ENCODE assay signal across 12 mouse cellular contexts in genomic region chr5:136480541-136480940, GRCm38 (mm10).
DNase-seq lines count a peak whose midpoint lies in the region; ATAC-seq and TF ChIP-seq lines count a peak whose summit lies in the region.
"Had no signal": no experiment of that assay in that cellular context is flagged by ENCODE, and none has a peak within 500 bp of the region (broad histone marks: within the 10 kb centered on the region; RNA-seq: fewer than 3 reads in every experiment).

No protein-coding gene starts in this region.

- 88% methylated on average over 7 of the region's 7 CpGs for WGBS in kidney, embryonic 14.5 days

- no peak for TF ChIP-seq POLR2A in CH12.LX (IDR thresholded peaks at IDR 0.05; ENCODE audit: low read depth, low read length)
- no peak for TF ChIP-seq POLR2A in bone marrow macrophage, adult 2 months (IDR thresholded peaks at IDR 0.05; ENCODE audit: borderline replicate concordance, low read depth, low read length)

- no peak overlapping the region for H3K4me2 ChIP-seq in kidney, embryonic 14.5 days (replicated peaks; ENCODE audit: low read depth, low read length)
- H3K4me2 ChIP-seq in CH12.LX (ENCODE audit: insufficient read depth, low read depth, poor library complexity, severe bottlenecking): no peak overlapping the region; the same call in 1 of the 2 replicates
- H3K4me2 ChIP-seq: limb, embryonic 13.5 days; neural tube, embryonic 12.5 days had no signal

- H3K4me1 ChIP-seq in kidney, embryonic 14.5 days (ENCODE audit: control insufficient read depth, insufficient read depth, low read length): peaks cover 12% of the 10 kb centered on the region; the same call in 1 of the 2 replicates
- peaks cover 37 to 75% of the 10 kb centered on the region in 2 experiments for H3K4me1 ChIP-seq in CH12.LX (ENCODE audit: control insufficient read depth in 1 of 2, insufficient read depth in 2 of 2)
- peaks cover 62% of the 10 kb centered on the region for H3K4me1 ChIP-seq in bone marrow macrophage, adult 2 months (ENCODE audit: control insufficient read depth, insufficient read depth, low read length)
- H3K4me1 ChIP-seq: neural tube, embryonic 12.5 days had no signal

- dilution Hi-C loops in CH12.LX (cut with MboI; ENCODE audit: extremely low pct_ligation_motif_present, extremely low pct_unique_long_range_greater_than_20kb, low sequenced_read_pairs): no loop called here

- no peaks in the 10 kb centered on the region for H3K27me3 ChIP-seq in kidney, embryonic 14.5 days (ENCODE audit: control insufficient read depth, insufficient read depth, low read length)
- H3K27me3 ChIP-seq in CH12.LX (replicated peaks): no peaks in the 10 kb centered on the region
- H3K27me3 ChIP-seq: neural tube, embryonic 12.5 days had no signal

- ATAC-seq in kidney, embryonic 14.5 days (ENCODE audit: low FRiP score, low TSS enrichment): no peak
- no peak for ATAC-seq in erythroblast, adult 5-6 weeks (replicated peaks; ENCODE audit: low FRiP score, poor library complexity, severe bottlenecking)

- no peak overlapping the region for H3K4me3 ChIP-seq in kidney, embryonic 14.5 days (ENCODE audit: low read length)
- no peak overlapping the region for H3K4me3 ChIP-seq in CH12.LX (replicated peaks in 1 of 3; ENCODE audit: low read depth in 2 of 3, low read length in 2 of 3, poor library complexity in 1 of 3)
- H3K4me3 ChIP-seq in bone marrow macrophage, adult 2 months (ENCODE audit: insufficient read depth, low read length): no peak overlapping the region
- H3K4me3 ChIP-seq: layer of hippocampus, adult 2 months; limb, embryonic 13.5 days; neural tube, embryonic 12.5 days had no signal

- no peaks in the 10 kb centered on the region for H3K79me2 ChIP-seq in CH12.LX (replicated peaks; ENCODE audit: control insufficient read depth, extremely low read depth, insufficient read depth, poor library complexity, severe bottlenecking)

- no peak overlapping the region for H3K9ac ChIP-seq in kidney, embryonic 14.5 days (ENCODE audit: low read depth, low read length)
- H3K9ac ChIP-seq in CH12.LX (ENCODE audit: insufficient read depth, low read depth): no peak overlapping the region
- H3K9ac ChIP-seq: limb, embryonic 13.5 days; neural tube, embryonic 12.5 days had no signal

- H3K9me3 ChIP-seq in kidney, embryonic 14.5 days (ENCODE audit: control insufficient read depth, low read length): no peaks in the 10 kb centered on the region
- no peaks in the 10 kb centered on the region for H3K9me3 ChIP-seq in CH12.LX (replicated peaks; ENCODE audit: low read length)
- H3K9me3 ChIP-seq: limb, embryonic 13.5 days; neural tube, embryonic 12.5 days had no signal

- TF ChIP-seq EP300 in CH12.LX (IDR thresholded peaks at IDR 0.05; ENCODE audit: low read length): peak; percentile 89

- peaks cover 18% of the 10 kb centered on the region; the same call in 1 of the 2 replicates for H3K36me3 ChIP-seq in kidney, embryonic 14.5 days (ENCODE audit: control insufficient read depth, insufficient read depth, low read length)
- H3K36me3 ChIP-seq in CH12.LX (replicated peaks in 1 of 2; ENCODE audit: control insufficient read depth in 1 of 2, insufficient read depth in 1 of 2, low read length in 1 of 2): peaks cover 3 to 21% of the 10 kb centered on the region in 2 experiments

- in situ Hi-C loops in CH12.LX (cut with MboI; ENCODE audit: low pct_ligation_motif_present, low pct_unique_long_range_greater_than_20kb, low sequenced_read_pairs): no loop called here

- intact Hi-C loops in heart, postnatal 10 days (cut with DNase I): no loop called here

- no peak overlapping the region for H3K27ac ChIP-seq in kidney, embryonic 14.5 days (ENCODE audit: low read depth, low read length)
- peak overlapping the region; percentile 91 for H3K27ac ChIP-seq in CH12.LX (ENCODE audit: insufficient read depth, low read depth)
- peak overlapping the region; percentile 60 for H3K27ac ChIP-seq in bone marrow macrophage, adult 2 months (ENCODE audit: insufficient read depth, low read depth, low read length)
- H3K27ac ChIP-seq: layer of hippocampus, adult 2 months; limb, embryonic 13.5 days; neural tube, embryonic 12.5 days had no signal

- peak in 1 of 2 experiments; percentile 10; a peak in 1 of 4 replicates for TF ChIP-seq CTCF in CH12.LX (conservative IDR thresholded peaks at IDR 0.05 in 1 of 2, IDR thresholded peaks at IDR 0.05 in 1 of 2; ENCODE audit: low read depth in 2 of 2, low read length in 2 of 2)
- TF ChIP-seq CTCF in bone marrow macrophage, adult 2 months (IDR thresholded peaks at IDR 0.05; ENCODE audit: low read depth, low read length): no peak

- peak; percentile 20 for DNase-seq in kidney, postnatal 10 days
- peak; percentile 87 for DNase-seq in CH12.LX (ENCODE audit: extremely low read depth)
- DNase-seq in heart, postnatal 10 days: peak; percentile 42 to 64
- DNase-seq in cerebellum, adult 18-20 months: no peak
- DNase-seq in Muller cell, postnatal 12 days (ENCODE audit: inconsistent ontology term): no peak
- DNase-seq: right cerebral cortex, postnatal 4 days had no signal

- TF ChIP-seq RAD21 in CH12.LX (IDR thresholded peaks at IDR 0.05; ENCODE audit: low read depth, low read length): no peak

TF ChIP-seq in CH12.LX, 34 proteins besides CTCF, POLR2A, EP300 and RAD21:
- TF ChIP-seq MEF2A (IDR thresholded peaks at IDR 0.05; ENCODE audit: borderline replicate concordance, low read depth, low read length) (peak; percentile 98), MYC (IDR thresholded peaks at IDR 0.05; ENCODE audit: low read depth, low read length) (peak; percentile 10; the same call in 1 of the 2 replicates), NRF1 (IDR thresholded peaks at IDR 0.05; ENCODE audit: low read depth, low read length) (no peak), USF2 (conservative IDR thresholded peaks at IDR 0.05; ENCODE audit: low read depth, low read length) (no peak), MAFK (IDR thresholded peaks at IDR 0.05; ENCODE audit: insufficient replicate concordance, low read length) (0 out of 2 replicates have a peak, but pooled peaks have one; percentile 20), SMC3 (IDR thresholded peaks at IDR 0.05; ENCODE audit: low read depth, low read length) (no peak), CHD1 (IDR thresholded peaks at IDR 0.05; ENCODE audit: low read depth, low read length) (no peak), PAX5 (IDR thresholded peaks at IDR 0.05; ENCODE audit: low read length) (no peak), E2F4 (IDR thresholded peaks at IDR 0.05; ENCODE audit: insufficient replicate concordance, low read depth, low read length) (no peak), GABPA (IDR thresholded peaks at IDR 0.05; ENCODE audit: insufficient replicate concordance, low read depth, low read length) (no peak), IRF4 (IDR thresholded peaks at IDR 0.05; ENCODE audit: low read depth, low read length) (peak; percentile 85), JUN (IDR thresholded peaks at IDR 0.05; ENCODE audit: insufficient read depth, low read depth, low read length) (peak; percentile 91), HCFC1 (IDR thresholded peaks at IDR 0.05; ENCODE audit: low read depth, low read length) (no peak; the same call in 1 of the 2 replicates), MAZ (IDR thresholded peaks at IDR 0.05; ENCODE audit: low read depth, low read length) (peak; percentile 81; the same call in 1 of the 2 replicates), MAX (IDR thresholded peaks at IDR 0.05; ENCODE audit: low read length) (no peak), JUND (conservative IDR thresholded peaks at IDR 0.05; ENCODE audit: low read depth, low read length) (peak; percentile 78), MXI1 (IDR thresholded peaks at IDR 0.05; ENCODE audit: low read depth, low read length) (no peak), ELF1 (IDR thresholded peaks at IDR 0.05; ENCODE audit: low read depth, low read length) (no peak), USF1 (IDR thresholded peaks at IDR 0.05; ENCODE audit: low read depth, low read length) (no peak), POLR2AphosphoS2 (IDR thresholded peaks at IDR 0.05; ENCODE audit: low read depth, low read length) (no peak), RCOR1 (conservative IDR thresholded peaks at IDR 0.05; ENCODE audit: low read depth, low read length) (0 out of 2 replicates have a peak, but pooled peaks have one; percentile 20), CHD2 (IDR thresholded peaks at IDR 0.05; ENCODE audit: low read length) (peak; percentile 40; the same call in 1 of the 2 replicates), ZNF384 (IDR thresholded peaks at IDR 0.05; ENCODE audit: low read depth, low read length) (no peak), TCF12 (IDR thresholded peaks at IDR 0.05; ENCODE audit: low read depth, low read length) (peak; percentile 89), BHLHE40 (IDR thresholded peaks at IDR 0.05; ENCODE audit: low read depth, low read length) (peak; percentile 70), ETS1 (conservative IDR thresholded peaks at IDR 0.05; ENCODE audit: low read depth, low read length) (peak; percentile 97), TBP (conservative IDR thresholded peaks at IDR 0.05; ENCODE audit: low read depth, low read length) (peak; percentile 78; the same call in 1 of the 2 replicates), ZMIZ1 (IDR thresholded peaks at IDR 0.05; ENCODE audit: low read depth, low read length) (0 out of 2 replicates have a peak, but pooled peaks have one; percentile 33), UBTF (IDR thresholded peaks at IDR 0.05; ENCODE audit: low read depth, low read length) (no peak), NELFE (IDR thresholded peaks at IDR 0.05; ENCODE audit: low read depth, low read length) (0 out of 2 replicates have a peak, but pooled peaks have one; percentile 22), ZKSCAN1 (IDR thresholded peaks at IDR 0.05; ENCODE audit: borderline replicate concordance, low read depth, low read length) (no peak), SIN3A (IDR thresholded peaks at IDR 0.05; ENCODE audit: low read length) (0 out of 2 replicates have a peak, but pooled peaks have one; percentile 36), KAT2A (IDR thresholded peaks at IDR 0.05; ENCODE audit: insufficient replicate concordance, low read length) (no peak), ZC3H11A (IDR thresholded peaks at IDR 0.05; ENCODE audit: low read depth, low read length) (no peak)

Comparison
In these comparisons a context has a peak if more than half of its experiments do, and no peak if none do; other contexts are left out.
1. DNase-seq: peak in kidney, postnatal 10 days (single experiment), CH12.LX (single experiment) and heart, postnatal 10 days (2 of 2); none in cerebellum, adult 18-20 months (0 of 2) and Muller cell, postnatal 12 days (single experiment).